8 mouse cellular contexts compared by ENCODE assay signal in genomic region chr3:152308485-152309249, GRCm38 (mm10). TPM values are rescaled to one million over a fixed set of nuclear protein-coding genes. Genes with fewer than 3 reads are reported as not detected.
DNase-seq lines count a peak whose midpoint lies in the region; ATAC-seq and TF ChIP-seq lines count a peak whose summit lies in the region.

No protein-coding gene starts in this region.

- no peak for ATAC-seq in limb, embryonic 12.5 days (ENCODE audit: insufficient number of reproducible peaks, insufficient read depth, low FRiP score, low TSS enrichment, low read depth)
- peak; percentile 71 for ATAC-seq in liver, embryonic 11.5 days (replicated peaks; ENCODE audit: low FRiP score)
- ATAC-seq in stomach, postnatal 0 days (ENCODE audit: low FRiP score, low TSS enrichment): peak; percentile 97
- no peak for ATAC-seq in forebrain, embryonic 16.5 days
- ATAC-seq in monocyte, adult 5-6 weeks (replicated peaks; ENCODE audit: insufficient number of reproducible peaks, low FRiP score, low TSS enrichment, poor library complexity, severe bottlenecking): no peak

- DNase-seq in limb, embryonic 10.5 days (ENCODE audit: low spot score): no peak
- peak in 1 of 2 experiments; percentile 52 for DNase-seq in heart, adult 2 months
- peak; percentile 35 for DNase-seq in liver, embryonic 11.5 days (ENCODE audit: low spot score)
- peak; percentile 75 for DNase-seq in stomach, postnatal 0 days (ENCODE audit: low spot score)
- no peak for DNase-seq in spleen, postnatal 14 days (ENCODE audit: low spot score in 2 of 2)

- TF ChIP-seq EP300 in heart, adult 2 months (IDR thresholded peaks at IDR 0.05; ENCODE audit: insufficient read depth, low read depth, low read length): 0 out of 2 replicates have a peak, but pooled peaks have one; percentile 19
- no peak for TF ChIP-seq EP300 in stomach, postnatal 0 days (optimal IDR thresholded peaks at IDR 0.05)

- H3K9me3 ChIP-seq in limb, embryonic 12.5 days: no peaks in the 10 kb centered on the region
- no peaks in the 10 kb centered on the region for H3K9me3 ChIP-seq in limb, embryonic 10.5 days (replicated peaks)
- H3K9me3 ChIP-seq in liver, embryonic 11.5 days (ENCODE audit: control insufficient read depth, low read length): no peaks in the 10 kb centered on the region
- H3K9me3 ChIP-seq in stomach, postnatal 0 days (ENCODE audit: control insufficient read depth, low read length): no peaks in the 10 kb centered on the region
- H3K9me3 ChIP-seq in forebrain, embryonic 16.5 days (ENCODE audit: control insufficient read depth, low read length): no peaks in the 10 kb centered on the region

- WGBS in limb, embryonic 12.5 days: 35% methylated on average over 10 of the region's 10 CpGs
- WGBS in limb, embryonic 10.5 days: 42% methylated on average over 10 of the region's 10 CpGs
- 22% methylated on average over 10 of the region's 10 CpGs for WGBS in heart, adult 2 months
- WGBS in liver, embryonic 11.5 days: 39% methylated on average over 10 of the region's 10 CpGs
- 6% methylated on average over 10 of the region's 10 CpGs for WGBS in stomach, postnatal 0 days
- 77% methylated on average over 10 of the region's 10 CpGs for WGBS in forebrain, embryonic 16.5 days

- peaks cover 32% of the 10 kb centered on the region for H3K36me3 ChIP-seq in limb, embryonic 12.5 days
- H3K36me3 ChIP-seq in limb, embryonic 10.5 days: peaks cover 39% of the 10 kb centered on the region
- H3K36me3 ChIP-seq in heart, adult 2 months (ENCODE audit: control insufficient read depth, insufficient read depth, low read length): peaks cover 6% of the 10 kb centered on the region
- H3K36me3 ChIP-seq in liver, embryonic 11.5 days (ENCODE audit: control insufficient read depth, insufficient read depth, low read length): peaks cover 7% of the 10 kb centered on the region
- H3K36me3 ChIP-seq in stomach, postnatal 0 days (ENCODE audit: control insufficient read depth, insufficient read depth, low read length): no peaks in the 10 kb centered on the region
- 0 out of 2 replicates have a peak, but pooled peaks cover 3% of the 10 kb centered on the region for H3K36me3 ChIP-seq in forebrain, embryonic 16.5 days (ENCODE audit: control insufficient read depth, insufficient read depth)

- peak overlapping the region; percentile 41; the same call in 1 of the 2 replicates for H3K27ac ChIP-seq in limb, embryonic 12.5 days
- no peak overlapping the region for H3K27ac ChIP-seq in limb, embryonic 10.5 days
- H3K27ac ChIP-seq in heart, adult 2 months: peak overlapping the region; percentile 70
- H3K27ac ChIP-seq in liver, embryonic 11.5 days (ENCODE audit: low read depth, low read length): peak overlapping the region; percentile 41; the same call in 1 of the 2 replicates
- peak overlapping the region; percentile 94 for H3K27ac ChIP-seq in stomach, postnatal 0 days (replicated peaks)
- H3K27ac ChIP-seq in forebrain, embryonic 16.5 days (ENCODE audit: low read length): no peak overlapping the region

- peaks cover 13% of the 10 kb centered on the region for H3K4me1 ChIP-seq in limb, embryonic 12.5 days (replicated peaks)
- peaks cover 7% of the 10 kb centered on the region; the same call in 1 of the 2 replicates for H3K4me1 ChIP-seq in limb, embryonic 10.5 days
- peaks cover 12% of the 10 kb centered on the region for H3K4me1 ChIP-seq in heart, adult 2 months (ENCODE audit: control insufficient read depth, insufficient read depth, low read length)
- peaks cover 15% of the 10 kb centered on the region for H3K4me1 ChIP-seq in liver, embryonic 11.5 days (replicated peaks; ENCODE audit: control insufficient read depth, insufficient read depth, low read length)
- H3K4me1 ChIP-seq in stomach, postnatal 0 days (replicated peaks; ENCODE audit: control insufficient read depth, insufficient read depth): peaks cover 8% of the 10 kb centered on the region; the same call in 1 of the 2 replicates
- H3K4me1 ChIP-seq in forebrain, embryonic 16.5 days (replicated peaks; ENCODE audit: control insufficient read depth, insufficient read depth, low read length): no peaks in the 10 kb centered on the region

- no peaks in the 10 kb centered on the region for H3K79me2 ChIP-seq in heart, adult 2 months (replicated peaks; ENCODE audit: control insufficient read depth, insufficient read depth, low read length)

- TF ChIP-seq CTCF in heart, adult 2 months (IDR thresholded peaks at IDR 0.05): no peak
- 0 out of 2 replicates have a peak, but pooled peaks have one; percentile 6 for TF ChIP-seq CTCF in stomach, postnatal 0 days (IDR thresholded peaks at IDR 0.05; ENCODE audit: low read depth)

- TF ChIP-seq POLR2A in heart, adult 2 months (IDR thresholded peaks at IDR 0.05; ENCODE audit: insufficient read depth, low read depth, low read length): no peak

- no peaks in the 10 kb centered on the region for H3K27me3 ChIP-seq in limb, embryonic 12.5 days
- H3K27me3 ChIP-seq in limb, embryonic 10.5 days (ENCODE audit: low read depth, poor library complexity, severe bottlenecking): no peaks in the 10 kb centered on the region
- H3K27me3 ChIP-seq in heart, adult 2 months (ENCODE audit: control insufficient read depth, insufficient read depth, low read length): no peaks in the 10 kb centered on the region
- H3K27me3 ChIP-seq in liver, embryonic 11.5 days (replicated peaks; ENCODE audit: control insufficient read depth, insufficient read depth, low read length): no peaks in the 10 kb centered on the region
- no peaks in the 10 kb centered on the region for H3K27me3 ChIP-seq in stomach, postnatal 0 days (ENCODE audit: control insufficient read depth, insufficient read depth, low read length)
- H3K27me3 ChIP-seq in forebrain, embryonic 16.5 days (replicated peaks; ENCODE audit: control insufficient read depth, insufficient read depth, low read length): no peaks in the 10 kb centered on the region

- no peak overlapping the region for H3K4me2 ChIP-seq in limb, embryonic 12.5 days
- no peak overlapping the region for H3K4me2 ChIP-seq in liver, embryonic 11.5 days
- no peak overlapping the region for H3K4me2 ChIP-seq in stomach, postnatal 0 days (replicated peaks; ENCODE audit: low read depth)
- H3K4me2 ChIP-seq in forebrain, embryonic 16.5 days (ENCODE audit: low read length): no peak overlapping the region

- no peak overlapping the region for H3K9ac ChIP-seq in limb, embryonic 12.5 days (replicated peaks)
- H3K9ac ChIP-seq in heart, adult 2 months (ENCODE audit: low read depth, low read length): peak overlapping the region; percentile 17; the same call in 1 of the 2 replicates
- no peak overlapping the region for H3K9ac ChIP-seq in liver, embryonic 11.5 days (ENCODE audit: low read depth, low read length)
- 0 out of 2 replicates have a peak overlapping the region, but pooled peaks have one; percentile 38 for H3K9ac ChIP-seq in stomach, postnatal 0 days (ENCODE audit: low read length)
- H3K9ac ChIP-seq in forebrain, embryonic 16.5 days (replicated peaks; ENCODE audit: low read depth, low read length): no peak overlapping the region

- H3K4me3 ChIP-seq in limb, embryonic 12.5 days (replicated peaks): no peak overlapping the region
- no peak overlapping the region for H3K4me3 ChIP-seq in limb, embryonic 10.5 days
- no peak overlapping the region for H3K4me3 ChIP-seq in heart, adult 2 months
- no peak overlapping the region for H3K4me3 ChIP-seq in liver, embryonic 11.5 days (ENCODE audit: low read depth, low read length)
- H3K4me3 ChIP-seq in stomach, postnatal 0 days (ENCODE audit: low read depth, low read length): no peak overlapping the region
- no peak overlapping the region for H3K4me3 ChIP-seq in forebrain, embryonic 16.5 days (replicated peaks; ENCODE audit: low read length)

- intact Hi-C loops in heart, adult 2 months (cut with DNase I): no loop called here

RNA-seq across cellular contexts. Expression of gene Miga1, which starts 31.5 kb away (rescaled TPM):
- 22.2 and 24.9 TPM in 2 replicates for polyA plus RNA-seq in limb, embryonic 12.5 days (2016; fragmentation: Nextera tagmentation; extraction: Ambion mirVana)
- 16.8 and 21.5 TPM in 2 replicates for polyA plus RNA-seq in limb, embryonic 10.5 days (2016; fragmentation: Nextera tagmentation; extraction: Ambion mirVana)
- total RNA-seq in heart, adult 2 months (2021): 10 to 100 TPM; 11.0 to 12.6 TPM
- polyA plus RNA-seq in heart, adult 2 months (2012; rRNA removed): 4.2 and 10.2 TPM in 2 replicates
- 12.4 and 12.7 TPM in 2 replicates for polyA plus RNA-seq in liver, embryonic 11.5 days (2014; fragmentation: Nextera tagmentation; extraction: Ambion mirVana)
- polyA plus RNA-seq in stomach, postnatal 0 days (2015; fragmentation: Nextera tagmentation; extraction: Ambion mirVana): 3.5 and 3.6 TPM in 2 replicates
- polyA plus RNA-seq in forebrain, embryonic 16.5 days (2015; fragmentation: Nextera tagmentation; extraction: Ambion mirVana): 22.6 and 24.7 TPM in 2 replicates
- 5.5 to 13.6 TPM (median 5.7 TPM) in 3 replicates for total RNA-seq in monocyte, adult 5-6 weeks (2017)

RNA-seq across cellular contexts. Expression of gene Usp33, which starts 37.6 kb away (rescaled TPM):
- 53.8 and 54.8 TPM in 2 replicates for polyA plus RNA-seq in limb, embryonic 12.5 days (2016; fragmentation: Nextera tagmentation; extraction: Ambion mirVana)
- 46.4 and 52.0 TPM in 2 replicates for polyA plus RNA-seq in limb, embryonic 10.5 days (2016; fragmentation: Nextera tagmentation; extraction: Ambion mirVana)
- 10 to 100 TPM; 23.1 to 24.3 TPM for total RNA-seq in heart, adult 2 months (2021)
- polyA plus RNA-seq in heart, adult 2 months (2012; rRNA removed): 9.0 and 19.6 TPM in 2 replicates
- 42.0 and 46.1 TPM in 2 replicates for polyA plus RNA-seq in liver, embryonic 11.5 days (2014; fragmentation: Nextera tagmentation; extraction: Ambion mirVana)
- polyA plus RNA-seq in stomach, postnatal 0 days (2015; fragmentation: Nextera tagmentation; extraction: Ambion mirVana): 15.7 and 16.1 TPM in 2 replicates
- polyA plus RNA-seq in forebrain, embryonic 16.5 days (2015; fragmentation: Nextera tagmentation; extraction: Ambion mirVana): 107 and 109 TPM in 2 replicates
- 89.3 to 119 TPM (median 109 TPM) in 3 replicates for total RNA-seq in monocyte, adult 5-6 weeks (2017)

RNA-seq across cellular contexts. Expression of gene Nexn, which starts 42.5 kb away (rescaled TPM):
- 14.0 and 17.0 TPM in 2 replicates for polyA plus RNA-seq in limb, embryonic 12.5 days (2016; fragmentation: Nextera tagmentation; extraction: Ambion mirVana)
- polyA plus RNA-seq in limb, embryonic 10.5 days (2016; fragmentation: Nextera tagmentation; extraction: Ambion mirVana): 3.0 and 3.1 TPM in 2 replicates
- 100 to 1,000 TPM; 316 to 339 TPM for total RNA-seq in heart, adult 2 months (2021)
- 16.4 and 27.2 TPM in 2 replicates for polyA plus RNA-seq in heart, adult 2 months (2012; rRNA removed)
- polyA plus RNA-seq in liver, embryonic 11.5 days (2014; fragmentation: Nextera tagmentation; extraction: Ambion mirVana): 3.7 and 5.5 TPM in 2 replicates
- 29.8 and 37.9 TPM in 2 replicates for polyA plus RNA-seq in stomach, postnatal 0 days (2015; fragmentation: Nextera tagmentation; extraction: Ambion mirVana)
- polyA plus RNA-seq in forebrain, embryonic 16.5 days (2015; fragmentation: Nextera tagmentation; extraction: Ambion mirVana): 2.2 and 5.1 TPM in 2 replicates
- not detected in 3 replicates for total RNA-seq in monocyte, adult 5-6 weeks (2017)

Comparison
In these comparisons a context has a peak if more than half of its experiments do, and no peak if none do; other contexts are left out.
1. H3K27ac ChIP-seq: peak in limb, embryonic 12.5 days (single experiment), heart, adult 2 months (single experiment), liver, embryonic 11.5 days (single experiment) and stomach, postnatal 0 days (single experiment); none in limb, embryonic 10.5 days (single experiment) and forebrain, embryonic 16.5 days (single experiment).
2. ATAC-seq: peak in liver, embryonic 11.5 days (single experiment) and stomach, postnatal 0 days (single experiment); none in limb, embryonic 12.5 days (single experiment), forebrain, embryonic 16.5 days (single experiment) and monocyte, adult 5-6 weeks (single experiment).
3. H3K9ac ChIP-seq: peak in heart, adult 2 months (single experiment) and stomach, postnatal 0 days (single experiment); none in limb, embryonic 12.5 days (single experiment), liver, embryonic 11.5 days (single experiment) and forebrain, embryonic 16.5 days (single experiment).
4. DNase-seq: peak in liver, embryonic 11.5 days (single experiment) and stomach, postnatal 0 days (single experiment); none in limb, embryonic 10.5 days (single experiment) and spleen, postnatal 14 days (0 of 2).